Mouse (Mus musculus): Measurements from ENCODE around the gene Trim45. TPM values are rescaled to one million over a fixed set of nuclear protein-coding genes. Genes with fewer than 3 reads are reported as not detected.

Gene Trim45
- polyA plus RNA-seq, 1 experiment from 2014 or later = 4.5 TPM

DNA sequence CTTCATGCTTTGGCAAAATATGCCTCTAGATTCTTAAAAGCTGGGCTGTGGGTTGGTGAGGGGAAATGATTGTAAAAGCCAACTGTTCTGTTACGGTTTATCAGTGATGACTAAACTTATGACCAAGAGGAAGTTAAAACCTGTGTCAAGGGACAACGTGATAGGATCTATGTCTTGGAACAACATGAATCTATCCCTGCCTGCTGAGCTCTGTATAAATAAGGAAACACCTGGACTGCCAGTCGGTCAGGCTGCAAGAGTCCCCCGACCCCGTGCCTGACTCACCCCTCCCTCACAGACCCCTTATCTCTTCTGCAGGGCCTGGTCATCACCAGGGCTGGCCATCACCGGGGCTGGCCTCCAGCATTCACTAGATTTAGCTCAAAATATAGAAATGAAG lies 15.9 kb upstream of the Trim45 start:
- 36% methylated on average over 6 of the region's 6 CpGs for WGBS
- Histone ChIP-seq H3K9ac (replicated peaks; ENCODE audit: low read depth, low read length) (no peak overlapping the region), H3K36me3 (ENCODE audit: control insufficient read depth, insufficient read depth, low read length) (no peaks in the 10 kb centered on the region), H3K27ac (ENCODE audit: low read length) (no peak overlapping the region), H3K4me1 (ENCODE audit: control insufficient read depth, insufficient read depth, low read length) (peaks cover 2% of the 10 kb centered on the region), H3K27me3 (ENCODE audit: control insufficient read depth, insufficient read depth, low read length) (no peaks in the 10 kb centered on the region), H3K4me3 (ENCODE audit: low read depth, low read length) (no peak overlapping the region), H3K4me2 (replicated peaks; ENCODE audit: low read depth, low read length) (no peak overlapping the region), H3K9me3 (ENCODE audit: control insufficient read depth, low read depth, low read length) (no peaks in the 10 kb centered on the region)
- ATAC-seq (ENCODE audit: insufficient number of reproducible peaks, insufficient read depth, low FRiP score, low read depth) = no peak

DNA sequence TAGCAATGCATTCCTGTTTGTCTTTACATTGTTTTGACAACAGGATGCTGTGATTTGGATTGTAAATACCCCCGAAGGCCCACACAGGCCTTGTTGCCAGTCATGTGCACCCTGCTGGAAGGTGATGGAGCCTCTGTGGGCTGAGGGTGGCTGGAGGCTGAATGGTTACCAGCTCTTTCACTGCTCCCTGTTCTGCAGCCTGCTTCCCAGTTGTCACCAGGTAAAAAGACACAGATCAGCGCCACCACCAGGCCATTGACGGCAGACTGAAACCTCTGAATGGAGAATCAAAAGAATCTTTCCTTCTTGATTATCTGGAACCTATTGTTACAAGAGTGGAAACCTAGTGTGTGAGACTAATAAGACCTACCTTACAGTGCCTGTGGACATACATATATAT lies 15.1 kb upstream of the Trim45 start:
- 38% methylated on average over 3 of the region's 3 CpGs for WGBS
- Histone ChIP-seq H3K27me3 (ENCODE audit: control insufficient read depth, insufficient read depth, low read length) (no peaks in the 10 kb centered on the region), H3K4me2 (replicated peaks; ENCODE audit: low read depth, low read length) (no peak overlapping the region), H3K9ac (replicated peaks; ENCODE audit: low read depth, low read length) (no peak overlapping the region), H3K4me3 (ENCODE audit: low read depth, low read length) (no peak overlapping the region), H3K27ac (ENCODE audit: low read length) (no peak overlapping the region), H3K36me3 (ENCODE audit: control insufficient read depth, insufficient read depth, low read length) (no peaks in the 10 kb centered on the region), H3K9me3 (ENCODE audit: control insufficient read depth, low read depth, low read length) (no peaks in the 10 kb centered on the region), H3K4me1 (ENCODE audit: control insufficient read depth, insufficient read depth, low read length) (peaks cover 7% of the 10 kb centered on the region)
- ATAC-seq (ENCODE audit: insufficient number of reproducible peaks, insufficient read depth, low FRiP score, low read depth) = no peak

GRCm38 (mm10) chr3:100908594-100908993 lies 13.4 kb upstream of the Trim45 start:
- Histone ChIP-seq H3K9me3 (ENCODE audit: control insufficient read depth, low read depth, low read length) (no peaks in the 10 kb centered on the region), H3K4me2 (replicated peaks; ENCODE audit: low read depth, low read length) (no peak overlapping the region), H3K27me3 (ENCODE audit: control insufficient read depth, insufficient read depth, low read length) (no peaks in the 10 kb centered on the region), H3K36me3 (ENCODE audit: control insufficient read depth, insufficient read depth, low read length) (no peaks in the 10 kb centered on the region), H3K4me3 (ENCODE audit: low read depth, low read length) (no peak overlapping the region), H3K27ac (ENCODE audit: low read length) (peak overlapping the region; percentile 39; the same call in 1 of the 2 replicates), H3K9ac (replicated peaks; ENCODE audit: low read depth, low read length) (no peak overlapping the region), H3K4me1 (ENCODE audit: control insufficient read depth, insufficient read depth, low read length) (peaks cover 11% of the 10 kb centered on the region)
- 32% methylated on average over 6 of the region's 6 CpGs for WGBS
- ATAC-seq (ENCODE audit: insufficient number of reproducible peaks, insufficient read depth, low FRiP score, low read depth) = no peak

- peak overlapping the region; percentile 91; the same call in 1 of the 2 replicates for H3K27ac ChIP-seq (ENCODE audit: low read length)
- H3K36me3 ChIP-seq (ENCODE audit: control insufficient read depth, insufficient read depth, low read length) = no peaks in the 10 kb centered on the region
- H3K4me1 ChIP-seq (ENCODE audit: control insufficient read depth, insufficient read depth, low read length) = peaks cover 11% of the 10 kb centered on the region
- H3K4me3 ChIP-seq (ENCODE audit: low read depth, low read length) = no peak overlapping the region
- no peak overlapping the region for H3K9ac ChIP-seq (replicated peaks; ENCODE audit: low read depth, low read length)
- H3K27me3 ChIP-seq (ENCODE audit: control insufficient read depth, insufficient read depth, low read length) = no peaks in the 10 kb centered on the region
- WGBS = 31% methylated on average over 5 of the region's 5 CpGs
- ATAC-seq (ENCODE audit: insufficient number of reproducible peaks, insufficient read depth, low FRiP score, low read depth) = no peak
- no peaks in the 10 kb centered on the region for H3K9me3 ChIP-seq (ENCODE audit: control insufficient read depth, low read depth, low read length)
- no peak overlapping the region for H3K4me2 ChIP-seq (replicated peaks; ENCODE audit: low read depth, low read length)
Measured at GRCm38 (mm10) chr3:100910621-100911020, 11.4 kb upstream of the Trim45 start.

DNA sequence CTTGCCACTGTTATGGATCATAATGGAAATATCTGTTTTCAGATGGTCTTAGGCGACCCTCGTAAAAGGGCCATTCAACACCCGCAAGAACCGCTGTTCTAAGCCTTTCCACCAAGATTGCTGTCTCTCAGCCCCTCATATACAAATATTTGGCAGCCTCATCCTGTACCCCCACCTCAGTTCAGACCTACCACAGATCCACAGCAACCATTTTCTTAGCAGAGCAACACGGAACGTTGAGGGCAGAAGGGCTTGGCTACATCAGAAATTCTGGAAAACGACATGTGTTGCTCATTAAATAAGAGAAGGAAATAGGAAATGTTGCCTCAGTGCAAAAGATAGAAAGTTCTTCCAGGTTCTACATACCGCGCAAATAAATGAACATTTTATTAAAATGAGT lies 11.0 kb upstream of the Trim45 start:
- Histone ChIP-seq H3K36me3 (ENCODE audit: control insufficient read depth, insufficient read depth, low read length) (no peaks in the 10 kb centered on the region), H3K4me3 (ENCODE audit: low read depth, low read length) (no peak overlapping the region), H3K4me2 (replicated peaks; ENCODE audit: low read depth, low read length) (no peak overlapping the region; the same call in 1 of the 2 replicates), H3K27me3 (ENCODE audit: control insufficient read depth, insufficient read depth, low read length) (no peaks in the 10 kb centered on the region), H3K27ac (ENCODE audit: low read length) (peak overlapping the region; percentile 91), H3K9ac (replicated peaks; ENCODE audit: low read depth, low read length) (no peak overlapping the region), H3K4me1 (ENCODE audit: control insufficient read depth, insufficient read depth, low read length) (peaks cover 11% of the 10 kb centered on the region), H3K9me3 (ENCODE audit: control insufficient read depth, low read depth, low read length) (no peaks in the 10 kb centered on the region)
- 45% methylated on average over 9 of the region's 9 CpGs for WGBS
- ATAC-seq (ENCODE audit: insufficient number of reproducible peaks, insufficient read depth, low FRiP score, low read depth) = no peak

DNA sequence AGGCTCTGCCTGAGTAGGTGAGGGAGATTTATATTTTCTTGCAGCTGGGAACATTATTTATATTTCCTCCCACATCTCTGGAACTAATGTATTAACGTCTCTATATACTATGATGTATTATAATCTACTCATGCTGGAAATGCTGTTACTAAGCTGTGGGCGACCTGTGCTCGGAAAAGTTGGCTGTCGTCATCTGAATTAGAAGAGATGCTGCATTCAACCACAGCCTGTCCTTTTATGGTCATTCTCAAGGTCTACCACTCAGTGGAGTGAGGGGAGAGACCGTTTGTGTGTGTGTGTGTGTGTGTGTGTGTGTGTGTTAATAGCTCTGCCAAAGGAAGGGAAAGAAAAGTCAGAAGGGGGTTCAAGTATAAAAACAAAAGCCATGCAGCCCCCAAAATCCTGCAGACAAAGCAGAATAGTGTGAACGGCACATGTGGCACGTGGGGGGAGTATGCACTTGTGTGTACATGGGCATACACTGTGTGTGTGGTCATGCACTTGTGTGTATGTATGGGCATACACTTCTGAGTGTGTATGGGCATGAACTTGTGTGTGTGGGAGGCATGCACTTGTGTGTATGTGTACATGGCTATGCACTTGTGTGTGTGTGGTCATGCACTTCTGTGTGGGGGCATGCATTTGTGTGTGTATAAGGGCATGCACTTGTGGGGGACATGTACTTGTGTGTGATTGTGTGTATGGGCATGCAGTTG lies 10.3 kb upstream of the Trim45 start:
- H3K27ac ChIP-seq (ENCODE audit: low read length) = peak overlapping the region; percentile 91
- WGBS = 42% methylated on average over 7 of the region's 7 CpGs
- no peaks in the 10 kb centered on the region for H3K27me3 ChIP-seq (ENCODE audit: control insufficient read depth, insufficient read depth, low read length)
- H3K9me3 ChIP-seq (ENCODE audit: control insufficient read depth, low read depth, low read length) = no peaks in the 10 kb centered on the region
- H3K4me3 ChIP-seq (ENCODE audit: low read depth, low read length) = no peak overlapping the region
- peak; percentile 62; the same call in 1 of the 2 replicates for ATAC-seq (ENCODE audit: insufficient number of reproducible peaks, insufficient read depth, low FRiP score, low read depth)
- H3K36me3 ChIP-seq (ENCODE audit: control insufficient read depth, insufficient read depth, low read length) = no peaks in the 10 kb centered on the region
- H3K9ac ChIP-seq (replicated peaks; ENCODE audit: low read depth, low read length) = no peak overlapping the region
- H3K4me1 ChIP-seq (ENCODE audit: control insufficient read depth, insufficient read depth, low read length) = peaks cover 11% of the 10 kb centered on the region
- no peak overlapping the region; the same call in 1 of the 2 replicates for H3K4me2 ChIP-seq (replicated peaks; ENCODE audit: low read depth, low read length)

- H3K27ac ChIP-seq (ENCODE audit: low read length) = no peak overlapping the region
- no peak for ATAC-seq (ENCODE audit: insufficient number of reproducible peaks, insufficient read depth, low FRiP score, low read depth)
Measured at GRCm38 (mm10) chr3:100916844-100917243, 5.2 kb upstream of the Trim45 start.

DNA sequence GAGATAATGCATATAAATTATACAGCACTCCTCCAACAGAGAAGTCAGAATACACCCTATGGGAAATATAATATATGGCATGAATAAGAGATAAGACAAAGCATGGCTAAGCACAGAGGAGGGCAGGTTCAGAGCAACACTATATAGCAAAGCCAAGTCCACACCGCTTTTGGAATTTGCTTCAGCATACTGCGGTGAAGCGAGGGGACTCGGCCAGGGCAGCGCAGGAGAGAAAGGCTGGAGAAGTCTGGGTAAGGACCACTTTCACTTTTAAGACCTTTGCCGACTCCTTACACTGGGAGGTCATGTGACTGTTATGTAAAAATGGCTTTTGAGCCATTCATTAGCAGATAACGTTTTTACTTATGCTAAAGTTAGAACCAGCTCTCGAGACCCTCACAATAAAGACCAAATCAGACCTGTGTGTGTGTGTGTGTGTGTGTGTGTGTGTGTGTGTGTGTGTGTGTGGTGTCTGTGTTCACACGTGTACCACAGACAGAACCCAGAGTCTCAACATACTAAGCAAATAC lies 1.3 kb upstream of the Trim45 start:
- Histone ChIP-seq H3K9ac (replicated peaks; ENCODE audit: low read depth, low read length) (no peak overlapping the region), H3K27ac (ENCODE audit: low read length) (no peak overlapping the region), H3K4me3 (ENCODE audit: low read depth, low read length) (no peak overlapping the region), H3K36me3 (ENCODE audit: control insufficient read depth, insufficient read depth, low read length) (no peaks in the 10 kb centered on the region), H3K4me2 (replicated peaks; ENCODE audit: low read depth, low read length) (no peak overlapping the region), H3K9me3 (ENCODE audit: control insufficient read depth, low read depth, low read length) (no peaks in the 10 kb centered on the region), H3K4me1 (ENCODE audit: control insufficient read depth, insufficient read depth, low read length) (peaks cover 26% of the 10 kb centered on the region), H3K27me3 (ENCODE audit: control insufficient read depth, insufficient read depth, low read length) (no peaks in the 10 kb centered on the region)
- 82% methylated on average over 9 of the region's 9 CpGs for WGBS
- no peak for ATAC-seq (ENCODE audit: insufficient number of reproducible peaks, insufficient read depth, low FRiP score, low read depth)

More at GRCm38 (mm10) chr3:100916844-100917243, 5.2 kb upstream of the Trim45 start:
- Histone ChIP-seq H3K36me3 (ENCODE audit: control insufficient read depth, insufficient read depth, low read length) (no peaks in the 10 kb centered on the region), H3K4me1 (ENCODE audit: control insufficient read depth, insufficient read depth, low read length) (peaks cover 9% of the 10 kb centered on the region; the same call in 1 of the 2 replicates), H3K27me3 (ENCODE audit: control insufficient read depth, insufficient read depth, low read length) (no peaks in the 10 kb centered on the region), H3K4me2 (replicated peaks; ENCODE audit: low read depth, low read length) (no peak overlapping the region), H3K4me3 (ENCODE audit: low read depth, low read length) (no peak overlapping the region), H3K9ac (replicated peaks; ENCODE audit: low read depth, low read length) (no peak overlapping the region), H3K9me3 (ENCODE audit: control insufficient read depth, low read depth, low read length) (no peaks in the 10 kb centered on the region)
- 16% methylated on average over 7 of the region's 7 CpGs for WGBS

All from stomach, embryonic 14.5 days (tissue).